Mouse (Mus musculus) CH12.LX (cell line): ENCODE measurements around the gene Msi1. TPM values are rescaled to one million over a fixed set of nuclear protein-coding genes. Genes with fewer than 3 reads are reported as not detected.

Source experiments
- DNase-seq: peaks from one replicate; pipeline ENCODE4 v3.0.0-alpha.2; 2013; ENCODE audit errors: extremely low read depth
- H3K27ac ChIP-seq: 2 replicates; pipeline ENCODE4 v1.5.1; 2012; ENCODE audit warnings: low read depth, mild to moderate bottlenecking, control low read depth, moderate library complexity; ENCODE audit not compliant: insufficient read depth
- H3K27me3 ChIP-seq: replicated peaks from 2 replicates; pipeline ENCODE3; 2012; ENCODE audit warnings: inconsistent platforms
- H3K36me3 ChIP-seq, 2 experiments: replicated peaks in 1 of 2; 2 replicates each; pipeline versions ENCODE3 to v1.6.1; 2012; ENCODE audit warnings: inconsistent platforms in 1 of 2, low read length in 1 of 2, mild to moderate bottlenecking in 1 of 2, mixed read lengths in 1 of 2, moderate library complexity in 1 of 2; ENCODE audit not compliant: control insufficient read depth in 1 of 2, insufficient read depth in 1 of 2
- H3K4me1 ChIP-seq, 2 experiments: 2 replicates each; pipeline ENCODE4 v1.6.1; 2012; ENCODE audit warnings: inconsistent platforms in 1 of 2, moderate library complexity in 1 of 2; ENCODE audit not compliant: insufficient read depth in 2 of 2, control insufficient read depth in 1 of 2
- H3K4me2 ChIP-seq: 2 replicates; pipeline ENCODE4 v1.6.1; 2012; ENCODE audit warnings: low read depth, mild to moderate bottlenecking, control low read depth; ENCODE audit not compliant: poor library complexity, insufficient read depth, severe bottlenecking
- H3K4me3 ChIP-seq, 3 experiments: fragments of 150-350 bp in 1 of 3; sonication (generic) in 1 of 3; replicated peaks in 1 of 3; 2 replicates each; pipeline versions ENCODE3 to v1.5.1; 2011 to 2012; ENCODE audit warnings: low read depth in 2 of 3, low read length in 2 of 3, mild to moderate bottlenecking in 2 of 3, moderate library complexity in 2 of 3, control low read depth in 1 of 3, improper control_type of control experiment in 1 of 3, inconsistent platforms in 1 of 3, mixed read lengths in 1 of 3; ENCODE audit not compliant: poor library complexity in 1 of 3
- H3K79me2 ChIP-seq: replicated peaks from 2 replicates; pipeline ENCODE4 v1.6.1; 2012; ENCODE audit warnings: mild to moderate bottlenecking, moderate library complexity; ENCODE audit not compliant: control insufficient read depth, poor library complexity, insufficient read depth, severe bottlenecking; ENCODE audit errors: extremely low read depth
- H3K9ac ChIP-seq: 2 replicates; pipeline ENCODE4 v1.6.1; 2012; ENCODE audit warnings: low read depth, mild to moderate bottlenecking, control low read depth, moderate library complexity; ENCODE audit not compliant: insufficient read depth
- H3K9me3 ChIP-seq: replicated peaks from 2 replicates; pipeline ENCODE3; 2012; ENCODE audit warnings: low read length, inconsistent platforms, mixed read lengths
- CHD1 ChIP-seq: IDR thresholded peaks from 2 replicates; pipeline ENCODE4 v1.6.1; 2012; ENCODE audit warnings: low read depth, low read length, improper control_type of control experiment, inconsistent platforms
- E2F4 ChIP-seq: IDR thresholded peaks from 2 replicates; pipeline ENCODE4 v1.6.1; 2011; ENCODE audit warnings: low read depth, low read length, improper control_type of control experiment; ENCODE audit not compliant: insufficient replicate concordance
- GABPA ChIP-seq: IDR thresholded peaks from 2 replicates; pipeline ENCODE4 v1.6.1; 2012; ENCODE audit warnings: low read depth, low read length, improper control_type of control experiment, inconsistent platforms; ENCODE audit not compliant: insufficient replicate concordance
- IRF4 ChIP-seq: IDR thresholded peaks from 2 replicates; pipeline ENCODE4 v1.6.1; 2014; ENCODE audit warnings: low read depth, mild to moderate bottlenecking, inconsistent platforms, low read length, improper control_type of control experiment
- JUND ChIP-seq: conservative IDR thresholded peaks from 2 replicates; pipeline ENCODE4 v1.6.1; 2011; ENCODE audit warnings: low read depth, low read length, improper control_type of control experiment
- MEF2A ChIP-seq: IDR thresholded peaks from 2 replicates; pipeline ENCODE4 v1.6.1; 2014; ENCODE audit warnings: low read depth, mild to moderate bottlenecking, inconsistent platforms, low read length, improper control_type of control experiment, borderline replicate concordance
- MYC ChIP-seq: IDR thresholded peaks from 2 replicates; pipeline ENCODE4 v1.6.1; 2011; ENCODE audit warnings: low read depth, mild to moderate bottlenecking, improper control_type of control experiment, low read length
- RCOR1 ChIP-seq: conservative IDR thresholded peaks from 2 replicates; pipeline ENCODE4 v1.6.1; 2012; ENCODE audit warnings: low read depth, mild to moderate bottlenecking, inconsistent platforms, low read length, improper control_type of control experiment
- TBP ChIP-seq: conservative IDR thresholded peaks from 2 replicates; pipeline ENCODE4 v1.6.1; 2011; ENCODE audit warnings: low read depth, low read length, improper control_type of control experiment
- dilution Hi-C: fragments of 300-500 bp; cut with MboI; formaldehyde crosslinking; loops from 2 replicates; pipeline ENCODE4 v1.14.3; 2020; ENCODE audit warnings: low sequenced_read_pairs; ENCODE audit not compliant: extremely low pct_unique_long_range_greater_than_20kb, extremely low pct_ligation_motif_present
- in situ Hi-C: fragments of 300-500 bp; cut with MboI; formaldehyde crosslinking; loops from 3 replicates; pipeline ENCODE4 v1.14.3; 2019; ENCODE audit warnings: low sequenced_read_pairs, low pct_ligation_motif_present, low pct_unique_long_range_greater_than_20kb, mixed read lengths
- polyA plus RNA-seq: library from polyadenylated mRNA; unstranded; fragments of >175 nt; gene quantifications from 2 replicates; pipeline ENCODE4 v1.2.1, GENCODE M21; 2012; ENCODE audit warnings: low read depth; ENCODE audit not compliant: insufficient read length
- total RNA-seq, 2 experiments: library from RNA; depleted of rRNA; stranded (reverse); fragments of 300-350 nt in 1 of 2; fragments of >200 nt in 1 of 2; gene quantifications; 2 replicates each; pipeline ENCODE4 v1.2.3; 2012 to 2014

The Msi1 gene
- total and polyA plus RNA-seq, 3 experiments: 0.82 to 5.3 (median 4.1) TPM

DNA sequence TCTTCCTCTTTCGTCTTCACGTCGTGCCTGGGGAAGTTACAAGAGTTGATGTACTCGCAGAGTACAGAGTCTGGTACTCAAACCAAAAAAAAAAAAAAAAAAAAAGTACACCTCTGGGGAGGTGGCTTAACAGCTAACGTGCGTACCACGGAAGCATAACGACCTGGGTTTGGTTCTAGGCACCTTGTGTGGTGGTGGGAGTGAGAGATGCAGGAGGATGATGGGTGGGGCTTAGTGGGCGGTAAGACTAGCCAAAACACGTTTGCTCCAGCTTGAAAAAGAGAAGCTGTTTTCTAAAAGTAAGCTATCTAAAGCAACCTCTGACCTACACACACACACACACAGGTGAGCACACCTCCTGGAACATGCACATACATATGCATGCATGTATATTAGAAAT, 34.6 kb upstream of the Msi1 start:
- Histone ChIP-seq H3K4me1 (peaks cover 0 to 15% of the 10 kb centered on the region in 2 experiments; a peak in 1 of 4 replicates), H3K27me3 (no peaks in the 10 kb centered on the region), H3K36me3 (peaks cover 0 to 39% of the 10 kb centered on the region in 2 experiments), H3K9ac (no peak overlapping the region), H3K4me2 (no peak overlapping the region), H3K9me3 (no peaks in the 10 kb centered on the region), H3K79me2 (no peaks in the 10 kb centered on the region), H3K4me3 (no peak overlapping the region), H3K27ac (no peak overlapping the region)
- in situ Hi-C loops (no loop called here), dilution Hi-C loops (no loop called here)
- DNase-seq: no peak
- TF ChIP-seq IRF4: no peak

DNA sequence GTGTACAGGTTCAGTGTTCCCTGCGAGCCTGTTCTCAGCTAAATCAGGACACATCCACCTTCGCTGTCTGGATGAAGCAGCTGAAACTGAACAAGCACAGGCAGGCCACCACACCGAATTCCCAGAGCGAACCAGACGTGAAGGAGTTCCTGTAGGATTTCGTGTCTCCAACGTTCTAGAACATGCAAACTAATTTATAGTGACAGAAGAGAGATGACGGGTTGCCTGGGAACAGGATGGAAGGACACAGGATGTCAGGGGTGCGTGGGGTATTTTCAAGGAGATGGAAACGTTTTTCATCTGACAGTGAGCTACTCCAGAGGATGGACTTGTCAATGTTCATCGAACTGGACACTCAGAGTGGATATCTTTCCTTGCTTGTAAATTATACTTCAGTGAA, 32.7 kb upstream of the Msi1 start:
- no peak overlapping the region for H3K9ac ChIP-seq
- in situ Hi-C loops (no loop called here), dilution Hi-C loops (no loop called here)
- H3K27ac ChIP-seq: no peak overlapping the region
- no peak overlapping the region for H3K4me3 ChIP-seq
- DNase-seq: no peak
- H3K79me2 ChIP-seq: no peaks in the 10 kb centered on the region
- H3K36me3 ChIP-seq: peaks cover 0 to 40% of the 10 kb centered on the region in 2 experiments
- peaks cover 0 to 15% of the 10 kb centered on the region in 2 experiments; a peak in 1 of 4 replicates for H3K4me1 ChIP-seq
- H3K9me3 ChIP-seq: no peaks in the 10 kb centered on the region
- TF ChIP-seq MYC (no peak), TBP (no peak)
- H3K4me2 ChIP-seq: no peak overlapping the region
- H3K27me3 ChIP-seq: no peaks in the 10 kb centered on the region

DNA sequence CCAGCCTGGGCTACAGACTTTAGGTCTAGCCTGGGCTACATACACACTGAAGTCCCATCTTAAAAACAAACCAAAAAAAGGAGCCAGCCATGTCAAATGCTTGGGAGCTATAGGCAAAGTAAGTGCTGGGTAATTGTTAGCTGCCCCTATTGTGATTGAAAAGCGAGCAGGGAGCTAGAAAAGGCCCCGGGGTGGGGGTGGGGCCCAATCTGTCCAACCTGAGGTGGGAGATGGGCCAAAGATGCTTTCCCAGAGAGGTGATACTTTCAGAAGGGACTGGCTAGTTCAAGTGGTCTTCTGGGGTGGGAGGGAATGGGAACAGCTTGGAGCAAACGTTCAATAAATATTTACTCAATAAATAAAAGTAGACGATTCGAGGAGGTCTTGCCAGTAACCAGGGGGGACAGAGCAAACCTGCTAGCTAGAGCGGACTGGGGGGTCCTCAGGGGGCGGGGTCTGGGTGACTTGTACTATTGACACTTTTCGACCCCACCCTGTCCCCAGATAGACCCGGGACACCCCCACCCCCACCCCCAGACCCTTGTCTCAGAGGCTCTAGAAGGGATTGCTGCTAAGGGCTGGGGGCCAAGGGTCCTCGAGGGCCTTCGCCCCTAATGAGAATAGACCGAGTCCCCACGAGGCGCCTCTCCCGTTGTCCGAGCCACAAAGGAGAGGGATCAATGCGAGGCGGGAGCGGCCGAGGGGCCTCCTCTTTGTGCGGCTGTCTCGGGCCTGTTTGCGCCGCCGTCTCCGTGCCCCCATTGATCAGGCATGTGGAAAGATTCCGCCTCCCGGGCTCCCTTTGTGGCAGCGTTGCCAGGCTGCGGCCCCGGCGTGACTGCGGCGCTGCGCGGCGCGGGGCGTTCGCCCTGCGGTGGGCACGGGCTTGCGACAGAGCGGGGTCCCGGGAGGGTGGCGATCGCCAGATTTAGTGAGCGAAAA, 31.3 kb upstream of the Msi1 start:
- Histone ChIP-seq H3K27me3 (no peaks in the 10 kb centered on the region), H3K4me3 (no peak overlapping the region)
- TF ChIP-seq JUND (no peak), GABPA (no peak), E2F4 (no peak), MEF2A (no peak), RCOR1 (no peak), CHD1 (no peak)
- TF ChIP-seq, all 38 proteins: peak for 0
- H3K79me2 ChIP-seq: no peaks in the 10 kb centered on the region
- in situ Hi-C loops (no loop called here), dilution Hi-C loops (no loop called here)
- DNase-seq: no peak
- no peak overlapping the region for H3K4me2 ChIP-seq
- no peak overlapping the region for H3K9ac ChIP-seq
- peaks cover 0 to 17% of the 10 kb centered on the region in 2 experiments; a peak in 1 of 4 replicates for H3K4me1 ChIP-seq
- no peaks in the 10 kb centered on the region for H3K9me3 ChIP-seq
- no peak overlapping the region for H3K27ac ChIP-seq
- peaks cover 0 to 30% of the 10 kb centered on the region in 2 experiments for H3K36me3 ChIP-seq
